Mouse (Mus musculus) intestine, embryonic 14.5 days (tissue): ENCODE results near the gene Pogz. TPM values are rescaled to one million over a fixed set of nuclear protein-coding genes. Genes with fewer than 3 reads are reported as not detected.

Experiments
- ATAC-seq: fragments of 200-750 bp; cut with Nextera tagmentation; replicated peaks from 2 replicates; pipeline ENCODE4 v1.8.0; 2017; ENCODE audit warnings: low read depth, moderate number of reproducible peaks, moderate TSS enrichment, moderate library complexity; ENCODE audit not compliant: low FRiP score, low TSS enrichment
- DNase-seq: peaks from one replicate; pipeline ENCODE4 v3.0.0-alpha.2; 2018; ENCODE audit warnings: low spot score
- H3K27ac ChIP-seq: fragments of 300-500 bp; sonication (generic); 2 replicates; pipeline ENCODE4 v1.5.1; 2014; ENCODE audit warnings: low read depth, mild to moderate bottlenecking, control low read depth
- H3K27me3 ChIP-seq: fragments of 300-500 bp; sonication (generic); replicated peaks from 2 replicates; pipeline ENCODE4 v1.6.1; 2014; ENCODE audit warnings: low read length, control low read depth; ENCODE audit not compliant: control insufficient read depth, insufficient read depth
- H3K36me3 ChIP-seq: fragments of 300-500 bp; sonication (generic); 2 replicates; pipeline ENCODE4 v1.6.1; 2014; ENCODE audit warnings: low read length, control low read depth; ENCODE audit not compliant: control insufficient read depth, insufficient read depth
- H3K4me1 ChIP-seq: fragments of 300-500 bp; sonication (generic); replicated peaks from 2 replicates; pipeline ENCODE4 v1.6.1; 2014; ENCODE audit warnings: low read length, control low read depth, mixed read lengths; ENCODE audit not compliant: control insufficient read depth, insufficient read depth
- H3K4me2 ChIP-seq: fragments of 300-500 bp; sonication (generic); 2 replicates; pipeline ENCODE4 v1.6.1; 2014; ENCODE audit warnings: low read length
- H3K4me3 ChIP-seq: fragments of 300-500 bp; sonication (generic); 2 replicates; pipeline ENCODE4 v1.5.1; 2014; ENCODE audit warnings: low read depth, low read length, control low read depth, mixed read lengths
- H3K9ac ChIP-seq: fragments of 300-500 bp; sonication (generic); 2 replicates; pipeline ENCODE4 v1.6.1; 2014; ENCODE audit warnings: mild to moderate bottlenecking, low read length
- H3K9me3 ChIP-seq: fragments of 300-500 bp; sonication (generic); 2 replicates; pipeline ENCODE4 v1.6.1; 2016; ENCODE audit warnings: low read length, control low read depth; ENCODE audit not compliant: control insufficient read depth
- WGBS: fragments of 180-500 bp; shearing (Covaris S2); extraction: QIAGEN DNeasy Blood & Tissue Kit; methylation state at CpG from one replicate; pipeline ENCODE4 v1.1.7; 2014; 5-methylcytosine and 5-hydroxymethylcytosine counted together
- polyA plus RNA-seq: library from polyadenylated mRNA; unstranded; fragments of >200 nt; fragmentation: Nextera tagmentation; extraction: Ambion mirVana; gene quantifications from 2 replicates; pipeline ENCODE4 v1.2.1, GENCODE M21; 2014

Pogz gene
- polyA plus RNA-seq = 19.6 and 19.9 TPM in 2 replicates

DNA sequence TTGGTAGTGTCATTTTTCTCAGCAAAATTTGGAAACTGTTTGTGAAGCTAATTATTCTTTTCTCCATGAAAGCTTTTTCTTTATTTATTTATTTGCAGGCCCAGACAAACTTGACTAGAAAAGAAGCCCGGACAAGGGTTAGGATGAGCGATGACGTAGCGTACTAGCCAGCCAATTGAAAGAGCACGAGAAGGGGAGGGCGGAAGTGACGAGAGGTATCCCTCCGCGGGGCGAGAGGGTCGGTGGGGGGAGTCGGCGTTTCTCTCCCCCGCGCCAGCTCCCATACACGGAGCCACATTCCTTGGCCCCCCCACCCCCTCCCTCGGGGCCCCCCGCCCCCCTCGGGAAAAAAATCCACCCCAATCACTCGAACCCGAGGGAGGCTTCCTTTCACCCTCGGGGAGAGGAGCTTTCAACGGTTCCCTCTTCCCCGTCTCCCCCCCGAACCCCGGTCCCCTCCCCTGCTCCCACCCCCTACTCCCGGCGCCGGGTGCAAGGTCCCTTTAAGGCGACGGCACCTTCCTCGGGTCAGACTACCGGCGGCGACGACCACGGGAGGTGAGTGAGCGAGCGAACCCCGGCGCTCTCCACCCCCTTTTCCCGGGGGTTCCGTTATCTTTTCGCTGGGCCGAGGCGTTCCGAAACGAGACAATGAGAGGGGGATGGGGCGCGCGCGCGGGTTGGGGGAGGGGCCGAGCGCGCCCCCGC is at the start of gene Pogz:
Pogz (plus strand) TSS at position 385 of the 708 bp plus-strand sequence.
- H3K4me2 ChIP-seq = peak within 1 kb of the TSS; percentile 88
- no peaks in the 10 kb centered on the region for H3K36me3 ChIP-seq
- DNase-seq (peak; percentile 98), ATAC-seq (peak; percentile 96)
- no peaks in the 10 kb centered on the region for H3K9me3 ChIP-seq
- H3K9ac ChIP-seq = peak within 1 kb of the TSS; percentile 94
- H3K27ac ChIP-seq = peak within 1 kb of the TSS; percentile 98
- peaks cover 7% of the 10 kb centered on the region for H3K4me1 ChIP-seq
- WGBS = under 1% methylated on average over 52 of the region's 57 CpGs
- peak within 1 kb of the TSS; percentile 67 for H3K4me3 ChIP-seq
- H3K27me3 ChIP-seq = no peaks in the 10 kb centered on the region

- Histone ChIP-seq H3K27ac (no peak overlapping the region), H3K36me3 (no peaks in the 10 kb centered on the region), H3K9ac (no peak overlapping the region), H3K27me3 (no peaks in the 10 kb centered on the region), H3K4me2 (no peak overlapping the region), H3K9me3 (no peaks in the 10 kb centered on the region), H3K4me3 (no peak overlapping the region), H3K4me1 (peaks cover 4% of the 10 kb centered on the region; the same call in 1 of the 2 replicates)
- 97% methylated on average over 1 of the region's 1 CpGs for WGBS
- DNase-seq = no peak
- no peak for ATAC-seq
These were observed 48.3 kb upstream of the Pogz start for GRCm38 (mm10) chr3:94789071-94789470.

DNA sequence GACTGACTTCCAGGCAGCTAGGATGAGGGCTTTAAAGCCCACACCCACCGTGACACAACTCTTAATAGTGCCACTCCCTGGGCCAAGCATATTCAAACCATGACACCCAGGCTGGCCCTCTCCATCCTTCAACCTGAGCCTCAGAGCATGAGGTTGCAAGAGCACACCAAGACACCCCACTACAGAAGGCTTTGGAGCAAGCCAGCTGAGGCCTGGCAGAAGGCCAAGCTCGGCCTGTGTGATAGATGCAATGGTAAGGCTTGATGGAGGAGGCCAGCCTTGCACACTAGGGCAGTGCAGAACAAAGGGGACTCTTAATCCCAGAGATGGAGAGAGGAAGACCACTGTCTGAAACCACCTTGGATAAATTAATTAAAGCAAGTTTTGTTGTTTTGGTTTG is 47.9 kb upstream of the Pogz start:
- Histone ChIP-seq H3K4me2 (no peak overlapping the region), H3K9me3 (no peaks in the 10 kb centered on the region), H3K9ac (no peak overlapping the region), H3K27ac (no peak overlapping the region), H3K4me1 (peaks cover 4% of the 10 kb centered on the region; the same call in 1 of the 2 replicates), H3K27me3 (no peaks in the 10 kb centered on the region), H3K36me3 (no peaks in the 10 kb centered on the region), H3K4me3 (no peak overlapping the region)
- WGBS = 89% methylated on average over 2 of the region's 2 CpGs
- DNase-seq (no peak), ATAC-seq (no peak)

DNA sequence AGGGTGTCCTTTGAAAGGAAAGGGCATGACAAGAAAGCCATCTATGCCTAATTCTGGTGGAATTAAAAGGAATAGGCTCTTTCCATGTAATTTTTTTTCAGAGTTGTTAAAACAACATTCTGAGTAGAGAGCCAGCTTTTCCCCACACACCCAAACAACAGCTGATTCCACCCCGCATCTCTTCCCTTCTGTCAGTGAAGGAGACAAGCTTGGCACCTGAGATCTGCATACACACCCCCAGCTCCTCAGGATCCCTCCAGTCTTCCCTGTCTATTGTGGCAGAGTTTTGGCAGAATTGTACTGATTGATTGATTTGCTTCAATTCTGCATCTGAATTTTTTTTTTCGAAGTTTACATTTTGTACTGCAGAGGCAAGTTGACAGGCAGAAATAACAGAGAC is 45.1 kb upstream of the Pogz start:
- ATAC-seq = no peak
- no peak for DNase-seq
- peaks cover 2% of the 10 kb centered on the region; the same call in 1 of the 2 replicates for H3K4me1 ChIP-seq
- H3K4me3 ChIP-seq = no peak overlapping the region
- H3K36me3 ChIP-seq = no peaks in the 10 kb centered on the region
- no peak overlapping the region for H3K27ac ChIP-seq
- H3K9ac ChIP-seq = no peak overlapping the region
- H3K27me3 ChIP-seq = no peaks in the 10 kb centered on the region
- H3K9me3 ChIP-seq = no peaks in the 10 kb centered on the region
- 77% methylated on average over 2 of the region's 2 CpGs for WGBS
- H3K4me2 ChIP-seq = no peak overlapping the region

DNA sequence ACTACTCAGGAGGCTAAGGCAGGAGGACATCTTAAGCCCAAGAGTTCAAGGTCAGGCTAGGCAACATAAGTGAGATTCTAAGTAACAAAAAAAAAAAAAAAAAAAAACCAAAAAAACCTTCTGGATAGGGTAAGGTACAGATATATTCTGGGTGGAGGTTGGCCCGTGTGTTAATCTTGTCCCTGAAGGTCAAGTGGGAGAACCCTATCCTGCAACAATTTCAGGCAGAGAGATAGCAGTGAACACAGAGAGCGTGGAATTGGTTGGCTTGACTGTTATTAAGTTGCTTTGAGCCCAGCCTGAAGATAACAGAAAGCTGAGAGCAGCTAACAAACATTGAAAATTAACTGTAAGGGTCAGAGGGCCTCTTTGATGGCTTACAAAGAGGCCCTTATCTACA is 43.7 kb upstream of the Pogz start:
- Histone ChIP-seq H3K27me3 (no peaks in the 10 kb centered on the region), H3K4me3 (no peak overlapping the region), H3K9me3 (no peaks in the 10 kb centered on the region), H3K9ac (no peak overlapping the region), H3K36me3 (no peaks in the 10 kb centered on the region), H3K27ac (no peak overlapping the region), H3K4me1 (no peaks in the 10 kb centered on the region), H3K4me2 (no peak overlapping the region)
- 62% methylated on average over 2 of the region's 2 CpGs for WGBS
- DNase-seq (no peak), ATAC-seq (no peak)

GRCm38 (mm10) chr3:94794359-94794758 is 43.0 kb upstream of the Pogz start:
- 49% methylated on average over 2 of the region's 2 CpGs for WGBS
- Histone ChIP-seq H3K4me3 (no peak overlapping the region), H3K27me3 (no peaks in the 10 kb centered on the region), H3K4me2 (no peak overlapping the region), H3K9me3 (no peaks in the 10 kb centered on the region), H3K36me3 (no peaks in the 10 kb centered on the region), H3K9ac (no peak overlapping the region), H3K4me1 (no peaks in the 10 kb centered on the region), H3K27ac (no peak overlapping the region)
- no peak for ATAC-seq
- no peak for DNase-seq

GRCm38 (mm10) chr3:94795596-94796140 is 41.7 kb upstream of the Pogz start:
- no peak overlapping the region for H3K4me2 ChIP-seq
- no peak overlapping the region for H3K9ac ChIP-seq
- H3K27ac ChIP-seq = no peak overlapping the region
- DNase-seq (no peak), ATAC-seq (no peak)
- H3K4me1 ChIP-seq = no peaks in the 10 kb centered on the region
- no peaks in the 10 kb centered on the region for H3K27me3 ChIP-seq
- no peaks in the 10 kb centered on the region for H3K36me3 ChIP-seq
- WGBS = 53% methylated on average over 7 of the region's 7 CpGs
- no peak overlapping the region for H3K4me3 ChIP-seq
- no peaks in the 10 kb centered on the region for H3K9me3 ChIP-seq

DNA sequence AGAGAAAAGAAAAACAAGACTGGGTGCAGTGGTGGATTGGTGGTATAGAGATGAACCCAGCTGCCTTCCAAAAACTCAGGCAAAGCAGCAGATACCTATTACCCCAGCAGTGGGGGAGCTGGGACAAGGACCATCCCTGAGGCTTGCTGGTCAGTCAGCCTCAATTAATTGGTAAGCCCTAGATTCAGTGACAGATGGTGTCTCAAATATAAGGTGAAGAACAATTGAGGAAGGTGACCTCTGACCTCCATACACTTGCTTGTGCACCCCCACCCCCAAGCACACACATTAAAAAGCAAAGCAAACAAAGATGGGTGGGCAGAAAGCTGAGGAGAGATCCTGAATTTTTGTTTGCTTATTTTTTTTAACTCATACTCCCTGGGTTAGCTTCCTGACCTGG is 41.2 kb upstream of the Pogz start:
- Histone ChIP-seq H3K4me2 (no peak overlapping the region), H3K9me3 (no peaks in the 10 kb centered on the region), H3K27ac (no peak overlapping the region), H3K4me1 (no peaks in the 10 kb centered on the region), H3K4me3 (no peak overlapping the region), H3K36me3 (no peaks in the 10 kb centered on the region), H3K27me3 (no peaks in the 10 kb centered on the region), H3K9ac (no peak overlapping the region)
- no peak for DNase-seq
- no peak for ATAC-seq

GRCm38 (mm10) chr3:94804146-94804545 is 33.2 kb upstream of the Pogz start:
- Histone ChIP-seq H3K27me3 (no peaks in the 10 kb centered on the region), H3K36me3 (no peaks in the 10 kb centered on the region), H3K27ac (no peak overlapping the region), H3K4me3 (no peak overlapping the region), H3K4me2 (no peak overlapping the region), H3K9me3 (no peaks in the 10 kb centered on the region), H3K4me1 (no peaks in the 10 kb centered on the region), H3K9ac (no peak overlapping the region)
- no peak for DNase-seq
- 15% methylated on average over 10 of the region's 10 CpGs for WGBS
- ATAC-seq = no peak
